Mouse (Mus musculus): ENCODE results near the gene Ncaph2.

The Ncaph2 gene

GRCm38 (mm10) chr15:89341678-89342077 lies 13.8 kb upstream of the Ncaph2 start:
- DNase-seq (ENCODE audit: low read depth, low spot score) = no peak

GRCm38 (mm10) chr15:89343325-89343724 lies 12.2 kb upstream of the Ncaph2 start:
- DNase-seq (ENCODE audit: low read depth, low spot score) = no peak

DNA sequence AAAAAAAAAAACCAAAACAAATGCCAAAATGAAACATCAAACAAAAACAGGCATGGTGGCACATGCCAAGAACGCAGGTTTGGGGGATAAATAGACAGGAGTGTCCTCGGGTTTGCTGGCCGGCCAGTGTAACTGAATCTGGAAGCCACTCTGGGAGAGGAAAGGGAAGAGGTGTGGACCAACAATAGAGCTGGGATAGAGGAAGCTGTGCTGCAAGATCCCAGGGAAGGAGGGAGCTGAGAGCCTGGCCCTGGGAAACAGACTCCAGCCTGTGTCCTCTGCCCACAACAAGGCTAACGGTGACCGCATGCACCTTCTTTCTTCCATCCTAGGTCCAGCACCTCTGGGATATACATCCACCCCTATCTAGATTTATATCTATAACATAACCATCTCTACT lies 5.1 kb upstream of the Ncaph2 start:
- no peak for DNase-seq (ENCODE audit: low read depth, low spot score)

GRCm38 (mm10) chr15:89351302-89351701 lies 4.2 kb upstream of the Ncaph2 start:
- DNase-seq (ENCODE audit: low read depth, low spot score) = no peak

DNA sequence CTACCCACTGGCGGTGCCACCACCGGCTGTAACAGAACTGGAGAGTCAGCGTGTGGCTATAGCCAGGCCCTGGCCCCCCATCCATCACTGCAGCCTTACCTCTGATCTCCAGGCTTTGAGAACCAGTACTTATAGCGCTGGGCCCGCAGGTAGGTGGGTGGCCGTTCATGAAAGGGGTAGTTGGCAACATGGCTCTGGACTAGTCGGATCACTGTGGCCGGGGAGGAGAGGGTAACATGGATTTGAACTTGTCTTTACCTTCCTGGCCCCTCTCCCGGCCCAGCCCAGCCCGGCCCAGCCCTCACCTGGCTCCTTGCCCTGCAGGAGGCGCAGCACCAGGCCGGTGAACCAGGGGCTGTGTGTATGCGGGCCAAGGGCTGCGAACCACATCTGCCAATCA lies 3.5 kb upstream of the Ncaph2 start:
- no peak for DNase-seq (ENCODE audit: low read depth, low spot score)

GRCm38 (mm10) chr15:89352795-89353194 lies 2.7 kb upstream of the Ncaph2 start:
- no peak for DNase-seq (ENCODE audit: low read depth, low spot score)

- DNase-seq (ENCODE audit: low read depth, low spot score) = no peak
These were observed 1.7 kb upstream of the Ncaph2 start for GRCm38 (mm10) chr15:89353837-89354236.

DNA sequence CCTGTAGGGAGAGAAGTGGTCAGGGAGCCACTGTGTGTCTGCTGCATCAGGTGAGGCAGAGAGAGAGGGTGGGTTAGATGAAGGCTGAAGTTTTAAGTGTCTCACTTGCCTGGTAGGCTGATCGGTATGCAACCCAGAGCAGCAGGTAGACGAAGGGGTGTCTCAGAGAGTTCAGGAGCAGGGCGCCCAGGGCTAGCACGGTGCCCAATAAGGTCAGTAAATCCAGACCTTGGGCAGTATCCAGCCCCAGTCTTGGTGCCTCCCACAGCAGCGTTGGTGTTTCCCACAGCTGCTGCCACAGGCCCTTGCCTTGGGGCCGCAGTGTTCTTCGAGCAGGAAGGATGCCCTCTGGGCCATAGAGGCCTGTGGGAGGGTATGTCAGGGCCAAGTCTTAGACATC lies 1.1 kb upstream of the Ncaph2 start:
- DNase-seq (ENCODE audit: low read depth, low spot score) = no peak

DNA sequence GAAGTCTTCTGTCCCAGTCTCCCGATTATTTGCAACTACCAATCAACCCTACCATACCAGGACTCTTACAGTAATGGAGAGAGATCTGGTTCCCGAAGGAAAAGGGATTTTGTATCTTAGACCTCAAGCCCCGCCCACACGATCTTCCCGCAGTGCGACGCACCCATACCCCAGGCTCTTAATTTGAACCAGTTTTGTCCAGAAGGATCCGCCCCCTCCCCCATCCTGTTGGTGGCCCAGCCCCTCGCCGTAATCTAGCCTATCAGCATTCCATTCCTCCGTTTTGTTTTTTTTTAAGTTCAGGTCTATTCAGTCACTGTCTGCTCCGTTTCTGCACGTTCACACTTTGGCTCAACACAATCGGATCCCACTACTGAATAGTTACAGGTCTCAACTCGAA lies 853 bp downstream of the Ncaph2 start:
- DNase-seq (ENCODE audit: low read depth, low spot score) = peak; percentile 68

DNA sequence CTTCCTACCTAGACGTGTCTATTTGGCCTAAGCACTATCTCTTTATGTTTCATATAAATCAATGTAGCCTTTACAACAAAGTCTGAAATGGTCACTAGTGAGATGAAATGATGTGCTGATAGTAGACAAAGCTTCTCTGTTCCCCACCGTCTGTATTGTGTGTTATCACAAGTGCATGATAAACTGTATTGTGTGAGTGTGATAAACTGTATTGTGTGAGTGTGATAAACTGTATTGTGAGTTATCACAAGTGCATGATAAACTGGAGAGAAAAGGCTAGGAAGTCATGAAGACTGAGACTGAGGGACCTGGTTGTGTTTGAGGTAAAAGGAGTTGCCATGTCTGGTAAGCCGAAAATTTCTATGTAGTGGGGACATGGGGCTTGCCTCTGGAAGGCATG lies 3.3 kb downstream of the Ncaph2 start:
- no peak for DNase-seq (ENCODE audit: low read depth, low spot score)

GRCm38 (mm10) chr15:89363051-89363450 lies 7.5 kb downstream of the Ncaph2 start:
- no peak for DNase-seq (ENCODE audit: low read depth, low spot score)

DNA sequence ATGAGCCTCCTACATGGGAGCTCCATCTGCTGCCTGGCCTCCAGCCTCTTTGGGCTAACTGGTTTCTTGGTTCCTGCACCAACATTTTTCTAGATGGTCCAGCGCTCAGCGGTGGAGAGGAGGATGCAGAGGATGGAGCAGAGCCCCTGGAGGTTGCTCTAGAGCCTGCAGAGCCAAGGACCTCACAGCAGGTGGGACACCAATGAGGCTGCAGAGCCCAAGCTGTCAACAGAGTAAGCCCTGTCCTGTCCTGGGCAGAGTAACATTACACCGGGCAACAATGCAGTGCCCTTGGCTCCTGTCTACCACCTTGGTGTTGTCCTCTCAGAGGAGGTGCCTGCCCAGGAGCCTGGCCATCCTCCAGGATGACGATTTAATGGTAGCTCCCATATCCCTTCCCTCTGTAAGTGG lies 9.6 kb downstream of the Ncaph2 start:
- no peak for DNase-seq (ENCODE audit: low read depth, low spot score)

DNA sequence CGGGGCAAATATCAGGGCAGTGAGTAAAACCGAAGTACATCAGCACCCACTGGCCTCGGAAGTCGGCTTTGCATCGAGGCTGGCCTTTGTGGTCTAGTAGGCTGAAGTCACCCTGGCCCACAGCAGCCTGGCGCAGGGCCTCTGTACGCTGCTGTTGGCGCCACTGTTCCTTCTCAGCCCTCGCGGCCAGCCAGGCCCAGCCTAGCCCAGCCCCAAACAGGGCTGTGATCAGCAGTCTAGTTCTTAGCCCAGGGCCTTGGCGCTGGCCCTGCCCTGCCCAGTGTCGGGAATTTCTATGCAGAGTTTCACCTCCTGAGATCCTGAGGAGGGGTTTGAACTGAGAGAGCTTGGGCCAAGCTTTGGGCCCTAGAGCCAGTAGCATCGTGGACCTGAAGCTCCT lies 16.5 kb downstream of the Ncaph2 start:
- DNase-seq (ENCODE audit: low read depth, low spot score) = no peak

DNA sequence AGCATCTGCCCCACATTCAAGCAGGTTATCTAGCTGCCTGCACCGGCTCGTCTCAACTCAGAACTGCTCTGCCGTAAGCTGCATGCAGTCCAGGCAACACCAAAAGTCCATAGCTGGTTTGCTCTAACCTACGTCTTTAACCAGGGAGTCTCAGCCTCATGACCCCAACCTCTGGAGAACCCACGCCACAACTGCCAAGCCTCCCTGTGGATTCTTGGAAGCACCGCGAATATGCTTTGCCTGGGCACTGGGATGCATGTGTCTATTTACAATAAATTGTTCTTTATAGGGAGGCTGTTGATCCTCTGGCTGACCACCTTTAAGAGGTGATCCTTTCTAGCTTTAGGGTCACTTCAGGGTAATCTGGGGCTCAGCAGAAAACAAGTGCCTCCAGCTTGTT lies 17.0 kb downstream of the Ncaph2 start:
- DNase-seq (ENCODE audit: low read depth, low spot score) = no peak

DNA sequence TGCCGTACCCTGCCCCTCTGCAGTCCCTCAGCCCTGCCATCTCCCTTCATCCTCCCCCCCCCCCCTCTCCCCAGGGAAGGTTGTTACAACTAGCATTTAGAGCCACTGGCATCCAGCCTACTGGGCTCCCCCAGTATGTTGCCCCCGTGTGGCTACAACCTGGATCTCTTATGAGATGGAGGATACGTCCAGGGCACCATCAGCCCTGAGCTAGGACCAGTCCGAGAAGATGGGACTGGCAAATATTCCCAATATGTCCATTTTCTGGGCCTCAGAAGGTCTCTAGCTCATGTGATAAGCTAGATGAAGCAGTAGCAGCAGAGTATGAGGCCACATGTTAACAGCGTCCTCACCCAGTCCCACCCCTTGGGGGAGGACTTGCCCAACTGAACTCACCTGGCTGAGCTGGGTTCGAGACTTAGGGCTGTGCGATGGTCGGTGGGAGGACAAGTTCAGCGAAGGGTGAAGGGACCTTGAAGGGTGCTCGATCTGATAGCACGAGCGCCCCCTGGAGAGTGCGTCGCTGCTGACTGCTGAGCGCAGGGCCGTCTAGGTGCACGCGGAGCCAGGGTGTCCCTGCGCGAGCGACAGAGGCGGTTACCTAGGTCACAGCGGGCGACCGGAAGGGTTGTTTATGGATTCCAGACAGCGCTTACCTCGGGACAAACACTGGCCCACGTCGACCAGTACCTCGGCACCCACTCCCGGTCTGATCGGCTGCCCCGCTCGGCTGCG lies 17.7 kb downstream of the Ncaph2 start:
- DNase-seq (ENCODE audit: low read depth, low spot score) = peak; percentile 68

- DNase-seq (ENCODE audit: low read depth, low spot score) = peak; percentile 76
These were observed 18.3 kb downstream of the Ncaph2 start, which contains the start of gene Sco2 for GRCm38 (mm10) chr15:89373762-89374248. Sco2 (minus strand) TSS chr15:89373846.

- DNase-seq (ENCODE audit: low read depth, low spot score) = no peak
These were observed 18.8 kb downstream of the Ncaph2 start for GRCm38 (mm10) chr15:89374340-89374739.

- DNase-seq (ENCODE audit: low read depth, low spot score) = no peak
These were observed 19.4 kb downstream of the Ncaph2 start for GRCm38 (mm10) chr15:89374801-89375534.

DNA sequence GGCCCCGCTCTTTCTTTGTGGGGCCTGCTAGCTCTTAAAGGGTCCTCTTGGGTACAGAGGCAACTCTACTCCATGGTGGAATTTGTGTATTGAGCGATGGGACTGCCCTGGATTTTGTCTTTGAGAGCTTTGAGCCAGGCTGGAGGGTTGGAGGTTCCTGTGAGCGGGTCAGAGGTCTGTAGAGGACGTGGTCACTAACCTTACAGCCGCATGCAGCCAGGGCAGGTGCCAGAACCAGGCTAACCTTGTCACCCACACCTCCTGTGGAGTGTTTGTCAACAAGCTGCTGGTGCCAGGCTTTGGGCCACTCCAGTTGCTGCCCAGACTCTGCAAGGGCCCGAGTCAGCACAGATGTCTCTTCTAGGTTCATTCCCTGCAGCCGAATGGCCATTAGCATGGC lies 20.5 kb downstream of the Ncaph2 start:
- DNase-seq (ENCODE audit: low read depth, low spot score) = no peak

GRCm38 (mm10) chr15:89376957-89377356 lies 21.4 kb downstream of the Ncaph2 start, which contains the start of gene Tymp:
Tymp (minus strand) TSS chr15:89377039.
- DNase-seq (ENCODE audit: low read depth, low spot score) = no peak

- DNase-seq (ENCODE audit: low read depth, low spot score) = no peak
These were observed 21.8 kb downstream of the Ncaph2 start for GRCm38 (mm10) chr15:89377362-89377761.

- DNase-seq (ENCODE audit: low read depth, low spot score) = no peak
These were observed 22.7 kb downstream of the Ncaph2 start for GRCm38 (mm10) chr15:89377938-89378828.

All from c-Kit-negative CD71-positive TER-119-positive erythroid progenitor cells, embryonic 14.5 days (primary cell).